Mouse (Mus musculus) spleen, postnatal 4 days (tissue): ENCODE measurements around the gene Hivep3.
A peak's percentile ranks its signal among the peaks of the same experiment; 100 is the strongest.

ENCODE experiments used
- DNase-seq, 2 experiments: peaks; one replicate each; pipeline ENCODE4 v3.0.0; 2022; ENCODE audit warnings: low spot score in 2 of 2

The Hivep3 gene

GRCm38 (mm10) chr4:119948922-119949614 lies 215.5 kb downstream of the Hivep3 start:
- DNase-seq = no peak

DNA sequence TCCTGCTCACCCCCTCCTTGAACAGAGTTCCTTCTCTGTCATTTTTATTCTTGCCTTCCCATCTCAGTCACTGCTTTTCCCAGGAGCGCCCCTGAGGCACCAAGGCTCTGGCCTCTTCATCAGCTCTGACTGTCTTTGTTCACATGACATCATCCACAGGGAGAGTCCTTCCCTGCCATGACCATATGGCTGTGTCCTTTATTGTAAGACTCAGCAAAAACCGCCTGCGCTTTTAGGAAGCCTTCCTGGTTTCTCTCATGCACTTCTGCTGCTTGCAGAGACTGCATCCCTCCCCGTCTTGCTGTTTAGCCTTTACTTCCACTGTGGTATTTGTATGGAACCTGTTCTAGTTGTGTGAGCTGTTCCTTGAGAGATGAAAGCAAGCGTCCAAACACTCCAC lies 216.6 kb downstream of the Hivep3 start:
- DNase-seq = no peak

DNA sequence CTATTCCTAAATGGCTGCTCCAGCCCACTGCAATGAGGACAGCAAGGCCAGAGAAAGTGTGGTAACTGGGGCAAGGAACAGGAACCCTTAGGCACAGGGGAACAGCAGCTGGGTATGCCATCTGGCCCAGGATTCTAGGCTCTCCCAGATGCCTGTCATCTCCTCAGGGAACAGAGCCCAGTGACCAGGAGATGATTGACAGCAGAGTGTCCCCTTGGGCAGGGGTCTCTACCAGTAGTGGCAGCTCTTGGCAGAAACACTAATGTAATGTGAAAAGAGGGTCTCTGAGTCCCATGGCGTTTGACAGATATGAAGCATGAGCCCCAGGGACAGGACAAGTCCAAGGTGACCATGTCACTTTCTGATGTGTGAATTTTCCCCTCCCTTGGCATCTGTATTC lies 217.5 kb downstream of the Hivep3 start:
- DNase-seq = no peak

DNA sequence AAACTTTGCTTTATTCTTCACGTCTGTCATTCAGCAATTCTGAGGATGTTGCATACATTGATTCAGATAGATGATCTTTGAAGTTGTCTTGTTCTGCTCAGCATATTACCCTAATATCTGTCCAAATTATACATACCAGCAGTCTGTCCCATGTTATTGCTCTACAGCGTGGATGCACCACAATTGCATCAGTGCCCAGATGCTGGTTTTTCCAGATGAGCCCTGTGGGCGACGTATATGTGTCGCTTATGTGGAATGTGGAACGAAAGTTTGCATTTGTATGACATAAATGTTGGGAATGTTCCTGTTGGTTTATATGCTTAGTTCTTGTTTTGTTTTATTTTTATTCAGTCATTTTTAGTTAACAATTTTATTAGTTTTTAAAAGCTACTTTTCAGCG lies 221.4 kb downstream of the Hivep3 start:
- no peak for DNase-seq

DNA sequence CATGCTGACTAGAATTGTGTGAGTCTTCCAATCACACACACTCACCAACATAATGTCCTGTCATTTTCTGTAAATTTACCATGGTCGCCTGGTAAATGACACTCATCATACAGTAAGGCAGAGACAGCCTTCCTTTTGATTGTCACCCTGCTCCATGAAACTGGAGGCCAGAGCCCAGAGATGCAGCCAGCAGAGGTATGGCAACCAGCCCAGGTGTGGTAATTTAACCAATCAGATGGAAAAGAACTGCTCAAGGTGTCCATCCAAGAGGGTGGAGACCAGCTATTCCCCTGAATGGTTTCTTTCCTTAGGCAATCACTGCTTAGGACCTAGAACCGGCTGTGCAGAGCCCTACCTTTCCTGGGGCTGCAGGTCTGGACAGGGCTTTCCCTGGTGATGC lies 224.4 kb downstream of the Hivep3 start:
- DNase-seq = no peak

DNA sequence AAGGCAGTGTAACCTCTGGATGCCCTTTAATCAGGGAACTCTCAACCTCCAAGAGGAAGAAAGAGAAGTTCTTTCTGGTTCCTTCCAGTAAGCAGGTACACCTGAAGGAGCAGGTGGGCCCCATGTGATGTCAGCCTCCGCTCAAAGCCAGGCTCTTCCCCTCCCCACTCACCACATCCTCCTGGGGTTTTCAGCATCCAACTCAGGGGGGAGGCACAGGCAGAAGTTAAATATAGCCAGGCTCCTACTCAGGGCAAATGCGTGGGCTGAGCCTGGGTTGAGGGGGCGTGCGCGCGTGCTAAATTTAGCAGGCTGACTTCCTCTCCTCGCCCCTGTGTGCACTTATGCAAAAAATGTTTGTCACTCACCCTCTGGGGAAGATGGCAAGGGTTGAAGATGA lies 225.7 kb downstream of the Hivep3 start:
- peak; percentile 64 to 74 for DNase-seq

GRCm38 (mm10) chr4:119959873-119960272 lies 226.3 kb downstream of the Hivep3 start:
- DNase-seq = no peak

DNA sequence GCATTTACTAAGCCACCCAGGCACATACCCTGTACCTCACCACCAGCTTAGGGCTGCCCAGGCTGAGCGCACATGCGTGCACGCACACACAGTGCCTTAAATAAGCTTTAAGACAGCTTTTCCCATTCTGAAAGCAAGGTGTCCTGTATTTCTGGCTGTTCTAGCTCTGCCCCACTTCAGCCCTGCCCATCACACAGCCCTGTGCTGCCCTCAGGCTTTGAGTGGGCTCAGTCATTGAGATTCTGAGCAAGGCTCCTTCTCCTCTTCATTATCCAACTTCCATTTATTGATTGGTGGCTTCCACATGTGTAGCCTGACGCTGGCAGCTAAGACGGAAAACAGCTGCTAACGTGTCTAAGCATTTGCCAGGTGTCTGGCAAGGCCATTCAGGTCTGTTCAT lies 226.9 kb downstream of the Hivep3 start:
- no peak for DNase-seq

GRCm38 (mm10) chr4:119961164-119961563 lies 227.6 kb downstream of the Hivep3 start:
- DNase-seq = no peak

DNA sequence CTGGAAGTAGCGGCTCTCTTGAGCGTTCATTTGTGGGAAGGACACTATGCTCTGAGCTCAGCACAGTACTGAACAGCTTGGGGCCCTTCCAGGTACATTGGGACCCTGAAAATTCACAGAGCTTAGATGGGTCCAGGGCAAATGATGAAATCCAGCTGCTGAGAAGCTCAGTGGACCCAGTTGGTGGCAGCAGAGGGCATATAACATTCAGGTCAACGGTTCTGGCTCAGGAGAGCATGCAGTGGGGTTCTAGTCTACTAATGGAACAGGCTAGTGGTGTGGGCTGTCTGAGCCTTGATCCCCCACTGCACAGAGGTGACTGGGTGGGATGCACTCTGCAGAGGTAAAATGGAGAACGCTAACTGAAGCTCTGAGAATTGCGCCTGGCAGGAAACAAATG lies 228.5 kb downstream of the Hivep3 start:
- no peak for DNase-seq

- no peak for DNase-seq
Observed at GRCm38 (mm10) chr4:119966105-119967072, 232.8 kb downstream of the Hivep3 start.

GRCm38 (mm10) chr4:119967073-119967608 lies 233.6 kb downstream of the Hivep3 start:
- DNase-seq = no peak

DNA sequence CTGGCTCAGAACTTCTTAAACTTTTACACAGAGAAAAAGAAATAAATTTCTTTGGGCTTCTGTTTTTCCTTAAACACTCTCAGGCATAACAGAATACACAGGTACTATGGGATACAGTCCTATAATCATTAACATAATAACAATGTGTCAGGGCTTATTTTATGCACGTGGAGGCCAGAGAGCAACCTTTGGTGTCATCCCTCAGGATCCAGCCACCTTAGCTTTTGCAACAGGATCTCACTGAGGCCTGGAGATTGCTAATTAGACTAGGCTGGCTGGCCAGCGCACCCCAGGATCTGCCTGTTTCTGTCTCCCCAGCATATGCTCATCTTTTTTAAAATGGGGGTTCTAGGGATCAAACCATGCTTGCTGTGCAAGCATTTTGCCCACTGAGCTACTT lies 234.1 kb downstream of the Hivep3 start:
- DNase-seq = no peak

GRCm38 (mm10) chr4:119968071-119968470 lies 234.5 kb downstream of the Hivep3 start:
- DNase-seq = no peak

DNA sequence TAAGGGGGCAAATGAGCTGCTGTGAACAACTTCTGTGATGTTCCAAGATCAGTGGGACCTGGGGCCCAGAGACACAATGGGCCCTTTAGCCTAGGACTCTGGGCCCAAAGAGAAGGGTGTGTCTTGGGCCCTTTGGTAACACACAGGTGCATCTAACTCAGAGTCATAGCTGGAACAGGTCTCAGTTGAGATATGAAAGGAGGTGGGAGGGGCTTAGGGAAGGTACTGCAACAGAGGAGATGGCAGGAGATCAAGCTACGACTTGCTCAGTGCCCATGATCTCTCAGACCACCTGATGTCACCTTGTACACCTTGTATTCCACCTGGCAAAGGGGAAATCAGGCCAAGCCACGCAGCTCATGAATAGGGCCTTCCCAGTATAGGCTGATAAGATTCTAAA lies 235.3 kb downstream of the Hivep3 start:
- no peak for DNase-seq

- DNase-seq = no peak
Observed at GRCm38 (mm10) chr4:119970166-119970565, 236.6 kb downstream of the Hivep3 start.

DNA sequence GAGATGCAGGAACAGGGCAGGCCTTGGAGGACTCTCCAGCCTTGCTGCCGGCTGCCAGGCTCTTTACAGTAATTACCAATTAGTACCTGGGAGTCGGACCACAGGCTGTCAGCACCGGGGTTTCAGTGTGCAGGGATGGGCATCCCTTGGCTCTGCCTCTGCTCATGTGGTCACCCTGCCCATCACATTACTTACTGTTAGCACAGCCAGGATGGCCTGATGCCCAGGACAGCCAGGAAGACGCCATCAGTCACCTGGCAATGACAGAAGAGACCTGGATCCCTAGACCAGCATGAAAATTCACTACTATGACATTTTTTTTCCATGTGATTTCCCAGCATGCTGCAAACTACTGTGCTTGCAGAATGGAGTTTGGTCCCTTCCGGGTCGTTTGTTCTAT lies 238.8 kb downstream of the Hivep3 start:
- no peak for DNase-seq

DNA sequence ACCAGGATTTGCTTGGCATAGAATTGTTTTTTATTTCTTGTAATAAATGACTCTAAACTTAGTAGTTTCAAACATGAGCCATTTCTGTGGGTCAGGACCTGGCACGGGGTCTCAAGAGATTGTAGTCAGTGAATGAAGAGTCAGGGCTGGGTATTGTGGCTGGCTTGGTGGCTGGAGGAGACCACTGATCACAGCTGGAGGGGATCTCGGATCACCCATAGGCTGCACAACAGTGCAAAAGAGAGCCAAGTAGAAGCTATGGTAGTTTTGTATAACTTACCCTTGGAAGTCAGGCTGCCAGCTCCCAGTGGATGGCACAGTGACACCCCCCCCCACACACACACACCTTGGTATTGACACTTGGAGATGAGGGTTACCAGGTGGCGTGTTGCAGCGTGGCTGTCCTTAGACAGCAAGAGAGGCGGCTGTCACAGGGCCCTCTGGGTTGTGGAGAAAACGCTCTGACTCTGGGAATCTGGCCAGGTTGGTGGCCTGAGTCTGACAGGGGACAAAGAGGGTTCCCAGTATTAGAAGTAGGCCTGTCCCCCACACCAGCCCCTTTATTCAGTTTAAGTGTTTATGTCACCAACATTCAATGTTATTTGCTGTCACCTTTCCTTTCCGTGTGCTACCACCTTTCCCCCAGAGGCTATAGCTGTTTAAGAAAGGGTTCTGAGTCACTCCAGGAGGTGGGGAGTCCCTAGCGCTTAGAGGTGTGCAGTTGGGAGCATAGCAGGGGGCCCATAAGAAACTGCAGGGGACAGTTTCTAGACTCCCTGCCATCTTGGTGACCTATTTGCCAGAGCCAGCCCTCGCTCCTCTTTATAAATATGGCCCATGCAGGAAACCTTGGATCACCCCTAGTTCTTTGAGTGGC lies 240.4 kb downstream of the Hivep3 start:
- DNase-seq = no peak

DNA sequence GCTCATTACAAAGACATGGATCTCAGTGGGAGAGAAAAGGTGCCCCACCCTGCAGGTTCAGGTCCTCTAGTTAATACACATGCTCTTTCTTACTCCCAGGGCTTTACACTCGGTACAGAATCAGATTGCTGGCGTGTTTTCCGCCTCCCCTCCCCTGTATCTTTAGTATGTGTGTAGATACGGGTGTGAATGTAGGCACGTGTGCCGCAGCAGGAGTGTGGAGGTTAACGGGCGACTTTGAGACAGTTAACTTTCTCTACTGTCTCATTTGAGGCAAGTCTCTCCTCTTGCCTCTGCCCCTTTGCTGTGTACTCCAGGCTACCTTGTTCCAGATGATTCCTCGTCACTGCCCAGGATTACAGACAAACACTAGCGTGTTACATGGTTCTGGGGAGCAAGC lies 241.7 kb downstream of the Hivep3 start:
- no peak for DNase-seq

GRCm38 (mm10) chr4:119975822-119976221 lies 242.2 kb downstream of the Hivep3 start:
- DNase-seq = no peak

DNA sequence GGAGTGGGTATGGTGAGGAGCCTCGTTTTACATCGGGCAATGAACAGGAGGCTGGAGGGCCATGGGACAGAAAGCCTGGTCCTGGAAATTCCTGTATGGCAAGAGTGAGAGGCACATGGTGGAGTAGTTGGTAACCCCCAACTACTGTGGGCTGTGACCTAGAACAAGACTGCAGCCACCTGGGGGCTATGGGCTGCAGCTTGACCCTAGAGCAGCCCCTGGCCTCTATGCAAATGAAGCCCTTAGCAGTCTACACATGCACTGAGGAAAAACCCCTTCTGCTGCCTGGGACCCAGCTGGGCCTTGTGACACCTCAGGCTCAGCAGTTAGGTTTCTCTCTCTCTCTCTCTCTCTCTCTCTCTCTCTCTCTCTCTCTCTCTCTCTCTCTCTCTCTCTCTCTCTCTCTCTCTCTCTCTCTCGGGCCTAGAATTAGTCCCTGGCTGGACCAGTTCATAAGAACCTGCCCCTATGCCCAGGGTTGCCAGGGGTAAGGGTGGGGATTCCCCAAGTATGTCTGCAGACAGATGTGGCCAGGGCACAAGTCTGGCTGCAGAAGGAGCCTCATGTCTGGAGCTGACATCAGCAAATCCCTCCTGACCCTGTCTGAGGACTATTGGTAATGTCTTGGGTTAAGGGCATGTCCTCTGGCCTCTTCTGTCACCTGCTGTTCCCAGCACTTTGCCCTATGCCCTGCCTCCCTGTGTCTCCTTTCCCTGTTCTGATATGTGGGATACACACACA lies 243.0 kb downstream of the Hivep3 start:
- peak in 1 of 2 experiments; percentile 26 for DNase-seq
